Comparison of ENCODE assay signal across 8 mouse cellular contexts in genomic region chr11:69996161-69997061, GRCm38 (mm10). TPM values are rescaled to one million over a fixed set of nuclear protein-coding genes. Genes with fewer than 3 reads are reported as not detected.
DNase-seq lines count a peak whose midpoint lies in the region; ATAC-seq and TF ChIP-seq lines count a peak whose summit lies in the region.

No protein-coding gene starts in this region.

- H3K4me3 ChIP-seq in forebrain, embryonic 13.5 days, result peak overlapping the region; percentile 96
- H3K4me3 ChIP-seq in hindbrain, embryonic 15.5 days, result peak overlapping the region; percentile 94
- peak overlapping the region; percentile 89 for H3K4me3 ChIP-seq in liver, embryonic 15.5 days (replicated peaks)
- peak overlapping the region; percentile 91 for H3K4me3 ChIP-seq in small intestine, adult 2 months (ENCODE audit: low read depth, low read length)

- H3K27ac ChIP-seq in forebrain, embryonic 13.5 days, result peak overlapping the region; percentile 96
- peak overlapping the region; percentile 96 for H3K27ac ChIP-seq in hindbrain, embryonic 15.5 days (replicated peaks)
- H3K27ac ChIP-seq in liver, embryonic 15.5 days (replicated peaks), result peak overlapping the region; percentile 99
- H3K27ac ChIP-seq in small intestine, adult 2 months (ENCODE audit: insufficient read depth, low read depth, low read length), result peak overlapping the region; percentile 89

- WGBS in forebrain, embryonic 13.5 days, result 1% methylated on average over 62 of the region's 66 CpGs
- 1% methylated on average over 64 of the region's 66 CpGs for WGBS in hindbrain, embryonic 15.5 days
- 1% methylated on average over 66 of the region's 66 CpGs for WGBS in liver, embryonic 15.5 days (ENCODE audit: insufficient replicate concordance)
- under 1% methylated on average over 65 of the region's 66 CpGs for WGBS in small intestine, adult 2 months

- no peak for TF ChIP-seq CTCF in small intestine, adult 2 months (IDR thresholded peaks at IDR 0.05; ENCODE audit: extremely low read depth, insufficient read length, insufficient replicate concordance, low read depth, low read length)

- H3K36me3 ChIP-seq in forebrain, embryonic 13.5 days (ENCODE audit: poor library complexity, severe bottlenecking), result peaks cover 42% of the 10 kb centered on the region
- peaks cover 30% of the 10 kb centered on the region for H3K36me3 ChIP-seq in hindbrain, embryonic 15.5 days
- H3K36me3 ChIP-seq in liver, embryonic 15.5 days (replicated peaks), result peaks cover 51% of the 10 kb centered on the region
- H3K36me3 ChIP-seq in small intestine, adult 2 months (ENCODE audit: control insufficient read depth, insufficient read depth, low read length), result peaks cover 38% of the 10 kb centered on the region

- H3K9ac ChIP-seq in forebrain, embryonic 13.5 days, result peak overlapping the region; percentile 95
- peak overlapping the region; percentile 83 for H3K9ac ChIP-seq in hindbrain, embryonic 15.5 days
- peak overlapping the region; percentile 99 for H3K9ac ChIP-seq in liver, embryonic 15.5 days

- DNase-seq in embryo, embryonic 11 days, result peak; percentile 71
- no peak for DNase-seq in embryo, embryonic 10 days (ENCODE audit: low spot score)
- peak; percentile 88 for DNase-seq in Muller cell, postnatal 12 days (ENCODE audit: inconsistent ontology term)

- no peaks in the 10 kb centered on the region for H3K27me3 ChIP-seq in forebrain, embryonic 13.5 days
- H3K27me3 ChIP-seq in hindbrain, embryonic 15.5 days, result no peaks in the 10 kb centered on the region
- no peaks in the 10 kb centered on the region for H3K27me3 ChIP-seq in liver, embryonic 15.5 days
- H3K27me3 ChIP-seq in small intestine, adult 2 months (ENCODE audit: control insufficient read depth, insufficient read depth, low read length), result no peaks in the 10 kb centered on the region

- ATAC-seq in forebrain, embryonic 13.5 days, result peak; percentile 0; the same call in 1 of the 2 replicates
- peak; percentile 2; the same call in 1 of the 2 replicates for ATAC-seq in hindbrain, embryonic 15.5 days (ENCODE audit: low FRiP score, low read depth)
- ATAC-seq in liver, embryonic 15.5 days (ENCODE audit: insufficient read depth), result peak; percentile 5
- ATAC-seq in frontal cortex, adult (ENCODE audit: low TSS enrichment), result no peak

- H3K4me1 ChIP-seq in forebrain, embryonic 13.5 days, result peaks cover 45% of the 10 kb centered on the region
- peaks cover 53% of the 10 kb centered on the region for H3K4me1 ChIP-seq in hindbrain, embryonic 15.5 days (replicated peaks)
- H3K4me1 ChIP-seq in liver, embryonic 15.5 days (replicated peaks), result peaks cover 67% of the 10 kb centered on the region
- H3K4me1 ChIP-seq in small intestine, adult 2 months (ENCODE audit: control insufficient read depth, insufficient read depth, insufficient read length, low read length), result peaks cover 9% of the 10 kb centered on the region

- H3K9me3 ChIP-seq in forebrain, embryonic 13.5 days (replicated peaks), result no peaks in the 10 kb centered on the region
- no peaks in the 10 kb centered on the region for H3K9me3 ChIP-seq in hindbrain, embryonic 15.5 days
- H3K9me3 ChIP-seq in liver, embryonic 15.5 days (replicated peaks), result no peaks in the 10 kb centered on the region

- peak overlapping the region; percentile 67 for H3K4me2 ChIP-seq in forebrain, embryonic 13.5 days
- peak overlapping the region; percentile 80 for H3K4me2 ChIP-seq in hindbrain, embryonic 15.5 days
- peak overlapping the region; percentile 95 for H3K4me2 ChIP-seq in liver, embryonic 15.5 days

- TF ChIP-seq POLR2A in small intestine, adult 2 months (IDR thresholded peaks at IDR 0.05; ENCODE audit: low read depth, low read length), result no peak

RNA-seq across cellular contexts. Expression of gene Phf23, which starts 0.8 kb away (rescaled TPM):
- 78.5 and 79.9 TPM in 2 replicates for polyA plus RNA-seq in forebrain, embryonic 13.5 days (2015; fragmentation: Nextera tagmentation; extraction: Ambion mirVana)
- polyA plus RNA-seq in hindbrain, embryonic 15.5 days (2015; fragmentation: Nextera tagmentation; extraction: Ambion mirVana), result 56.1 and 62.2 TPM in 2 replicates
- 23.1 and 24.0 TPM in 2 replicates for polyA plus RNA-seq in liver, embryonic 15.5 days (2015; fragmentation: Nextera tagmentation; extraction: Ambion mirVana)
- polyA plus RNA-seq in small intestine, adult 2 months (2012; rRNA removed), result 5.7 and 12.4 TPM in 2 replicates

RNA-seq across cellular contexts. Expression of gene Dvl2, which starts 4.0 kb away (rescaled TPM):
- 31.8 and 35.4 TPM in 2 replicates for polyA plus RNA-seq in forebrain, embryonic 13.5 days (2015; fragmentation: Nextera tagmentation; extraction: Ambion mirVana)
- polyA plus RNA-seq in hindbrain, embryonic 15.5 days (2015; fragmentation: Nextera tagmentation; extraction: Ambion mirVana), result 26.4 and 28.7 TPM in 2 replicates
- 5.3 and 5.5 TPM in 2 replicates for polyA plus RNA-seq in liver, embryonic 15.5 days (2015; fragmentation: Nextera tagmentation; extraction: Ambion mirVana)
- 5.2 and 7.4 TPM in 2 replicates for polyA plus RNA-seq in small intestine, adult 2 months (2012; rRNA removed)

RNA-seq across cellular contexts. Expression of gene Gabarap, which starts 5.5 kb away (rescaled TPM):
- polyA plus RNA-seq in forebrain, embryonic 13.5 days (2015; fragmentation: Nextera tagmentation; extraction: Ambion mirVana), result 598 and 670 TPM in 2 replicates
- 561 and 571 TPM in 2 replicates for polyA plus RNA-seq in hindbrain, embryonic 15.5 days (2015; fragmentation: Nextera tagmentation; extraction: Ambion mirVana)
- 252 and 262 TPM in 2 replicates for polyA plus RNA-seq in liver, embryonic 15.5 days (2015; fragmentation: Nextera tagmentation; extraction: Ambion mirVana)
- polyA plus RNA-seq in small intestine, adult 2 months (2012; rRNA removed), result 211 and 564 TPM in 2 replicates

RNA-seq across cellular contexts. Expression of gene Elp5, which starts 14.1 kb away (rescaled TPM):
- polyA plus RNA-seq in forebrain, embryonic 13.5 days (2015; fragmentation: Nextera tagmentation; extraction: Ambion mirVana), result 157 and 164 TPM in 2 replicates
- polyA plus RNA-seq in hindbrain, embryonic 15.5 days (2015; fragmentation: Nextera tagmentation; extraction: Ambion mirVana), result 163 and 174 TPM in 2 replicates
- polyA plus RNA-seq in liver, embryonic 15.5 days (2015; fragmentation: Nextera tagmentation; extraction: Ambion mirVana), result 58.1 and 60.5 TPM in 2 replicates
- 24.4 and 37.8 TPM in 2 replicates for polyA plus RNA-seq in small intestine, adult 2 months (2012; rRNA removed)

RNA-seq across cellular contexts. Expression of gene Ctdnep1, which starts 15.5 kb away (rescaled TPM):
- 21.1 and 24.3 TPM in 2 replicates for polyA plus RNA-seq in forebrain, embryonic 13.5 days (2015; fragmentation: Nextera tagmentation; extraction: Ambion mirVana)
- polyA plus RNA-seq in hindbrain, embryonic 15.5 days (2015; fragmentation: Nextera tagmentation; extraction: Ambion mirVana), result 23.5 and 27.1 TPM in 2 replicates
- polyA plus RNA-seq in liver, embryonic 15.5 days (2015; fragmentation: Nextera tagmentation; extraction: Ambion mirVana), result 8.9 and 11.9 TPM in 2 replicates
- 59.7 and 116 TPM in 2 replicates for polyA plus RNA-seq in small intestine, adult 2 months (2012; rRNA removed)
